Mouse (Mus musculus) liver, adult 2 months (tissue): ENCODE measurements around the gene Rftn2.

ENCODE experiments used
- CTCF ChIP-seq: fragments of 200-500 bp; IDR thresholded peaks from 2 replicates; pipeline ENCODE4 v1.5.1; 2011; ENCODE audit warnings: low read depth, low read length, control low read depth
- POLR2A ChIP-seq: fragments of 200-500 bp; IDR thresholded peaks from 2 replicates; pipeline ENCODE4 v1.6.1; 2011; ENCODE audit warnings: low read length, control low read depth; ENCODE audit not compliant: insufficient read depth; ENCODE audit errors: extremely low read depth

DNA sequence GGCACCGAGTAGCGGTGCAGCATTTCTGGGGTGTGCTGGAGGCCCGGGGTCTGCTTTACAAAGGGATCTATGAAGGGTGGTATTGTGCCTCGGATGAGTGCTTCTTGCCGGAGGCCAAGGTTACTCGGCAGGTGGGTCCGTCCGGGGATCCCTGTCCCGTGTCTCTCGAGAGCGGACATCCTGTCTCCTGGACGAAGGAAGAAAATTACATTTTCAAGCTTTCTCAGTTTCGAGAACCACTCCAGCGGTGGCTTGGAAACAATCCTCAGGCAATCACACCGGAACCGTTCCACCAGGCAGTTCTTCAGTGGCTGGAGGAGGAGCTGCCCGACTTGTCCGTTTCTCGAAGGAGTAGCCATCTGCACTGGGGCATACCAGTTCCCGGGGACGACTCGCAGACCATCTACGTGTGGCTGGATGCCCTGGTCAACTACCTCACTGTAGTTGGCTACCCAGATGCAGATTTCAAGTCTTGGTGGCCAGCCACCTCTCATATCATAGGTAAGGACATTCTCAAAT lies 11.1 kb upstream of the Rftn2 start:
- TF ChIP-seq CTCF (no peak), POLR2A (no peak)
